Mouse (Mus musculus) ZHBTc4 (cell line): ENCODE results near the gene Cnnm3.

Source experiments
- DNase-seq: peaks from one replicate; pipeline ENCODE4 v3.0.0-alpha.2; 2011; ENCODE audit warnings: low read depth, low spot score

Cnnm3 gene

DNA sequence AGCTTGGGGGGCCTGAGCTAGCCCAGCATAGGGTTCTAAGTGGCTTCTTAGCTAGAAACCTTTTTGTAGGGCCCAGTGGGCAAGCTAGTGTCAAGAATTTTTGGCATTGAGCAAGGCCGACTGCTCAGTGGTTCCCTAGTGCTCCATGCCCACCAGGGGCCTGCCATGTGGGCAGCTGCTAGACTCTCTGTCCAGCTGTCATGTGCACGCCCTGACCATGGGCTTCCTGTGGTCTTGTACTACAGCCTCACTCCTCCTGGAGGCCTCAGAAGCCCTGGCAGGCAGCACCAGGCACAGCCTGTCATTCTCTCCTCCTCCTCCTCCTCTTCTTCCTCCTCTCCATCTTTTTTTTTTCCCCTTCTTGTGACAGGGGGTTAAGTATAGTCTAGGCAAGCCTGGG is 14.4 kb upstream of the Cnnm3 start:
- no peak for DNase-seq

DNA sequence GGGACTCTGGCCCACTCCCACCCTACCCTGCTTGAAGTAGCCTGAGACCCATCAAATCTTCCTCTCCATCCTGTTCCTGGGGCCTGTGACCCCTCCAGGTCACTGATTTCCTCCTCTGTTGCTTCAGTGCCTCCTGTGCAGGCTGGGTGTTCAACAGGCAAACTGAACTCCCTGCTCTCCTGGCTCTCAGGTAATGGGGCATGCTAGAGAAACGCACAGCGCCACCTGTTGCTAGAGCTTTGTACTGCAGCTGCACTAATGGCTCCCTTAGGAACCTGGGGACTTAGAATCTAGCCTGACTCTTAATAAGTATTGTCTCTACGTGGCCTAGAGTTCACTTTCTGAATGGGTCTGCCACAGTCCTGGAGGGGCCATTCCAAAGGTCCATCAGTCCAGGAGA is 10.4 kb upstream of the Cnnm3 start:
- DNase-seq, result peak; percentile 83

- no peak for DNase-seq
Measured at GRCm38 (mm10) chr1:36508238-36508637, 3.4 kb upstream of the Cnnm3 start.

GRCm38 (mm10) chr1:36512089-36512965 is 660 bp downstream of the Cnnm3 start:
- DNase-seq, result peak; percentile 72

DNA sequence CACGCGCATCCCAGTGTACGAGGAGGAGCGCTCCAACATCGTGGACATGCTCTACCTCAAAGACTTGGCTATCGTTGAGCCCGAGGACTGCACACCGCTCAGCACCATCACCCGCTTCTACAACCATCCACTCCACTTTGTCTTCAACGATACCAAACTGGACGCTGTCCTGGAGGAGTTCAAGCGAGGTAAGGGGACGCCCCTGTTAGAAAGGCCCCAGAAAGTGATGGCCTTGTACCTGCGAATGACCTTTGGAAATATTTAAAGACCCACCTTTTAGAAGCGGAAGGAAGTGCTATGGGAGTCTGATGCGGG is 1.3 kb downstream of the Cnnm3 start:
- DNase-seq, result no peak

GRCm38 (mm10) chr1:36513310-36513709 is 1.6 kb downstream of the Cnnm3 start:
- no peak for DNase-seq

GRCm38 (mm10) chr1:36513718-36514117 is 2.1 kb downstream of the Cnnm3 start:
- DNase-seq, result peak; percentile 85

DNA sequence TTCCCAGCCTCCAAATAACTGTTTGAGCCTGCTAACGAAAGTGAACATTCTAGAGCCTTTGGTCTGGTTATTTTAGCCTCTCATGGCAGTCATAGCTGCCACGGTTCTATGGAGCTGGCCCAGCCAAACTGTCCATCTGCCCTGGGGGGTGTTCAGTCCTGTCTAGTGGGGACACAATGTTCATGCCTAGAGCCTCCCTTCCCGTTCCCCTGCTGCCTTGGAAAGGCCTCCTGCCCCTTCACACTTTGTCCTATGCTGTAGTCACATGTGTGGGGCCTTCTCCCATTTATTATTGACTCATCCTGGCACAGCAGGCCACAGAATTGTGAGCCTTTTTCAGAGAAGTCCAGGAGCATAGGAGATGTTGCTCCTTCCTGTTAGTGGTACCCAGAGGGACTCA is 6.6 kb downstream of the Cnnm3 start:
- DNase-seq, result no peak

GRCm38 (mm10) chr1:36519626-36520025 is 8.0 kb downstream of the Cnnm3 start:
- peak; percentile 50 for DNase-seq

- no peak for DNase-seq
Measured at GRCm38 (mm10) chr1:36522210-36522609, 10.5 kb downstream of the Cnnm3 start.

DNA sequence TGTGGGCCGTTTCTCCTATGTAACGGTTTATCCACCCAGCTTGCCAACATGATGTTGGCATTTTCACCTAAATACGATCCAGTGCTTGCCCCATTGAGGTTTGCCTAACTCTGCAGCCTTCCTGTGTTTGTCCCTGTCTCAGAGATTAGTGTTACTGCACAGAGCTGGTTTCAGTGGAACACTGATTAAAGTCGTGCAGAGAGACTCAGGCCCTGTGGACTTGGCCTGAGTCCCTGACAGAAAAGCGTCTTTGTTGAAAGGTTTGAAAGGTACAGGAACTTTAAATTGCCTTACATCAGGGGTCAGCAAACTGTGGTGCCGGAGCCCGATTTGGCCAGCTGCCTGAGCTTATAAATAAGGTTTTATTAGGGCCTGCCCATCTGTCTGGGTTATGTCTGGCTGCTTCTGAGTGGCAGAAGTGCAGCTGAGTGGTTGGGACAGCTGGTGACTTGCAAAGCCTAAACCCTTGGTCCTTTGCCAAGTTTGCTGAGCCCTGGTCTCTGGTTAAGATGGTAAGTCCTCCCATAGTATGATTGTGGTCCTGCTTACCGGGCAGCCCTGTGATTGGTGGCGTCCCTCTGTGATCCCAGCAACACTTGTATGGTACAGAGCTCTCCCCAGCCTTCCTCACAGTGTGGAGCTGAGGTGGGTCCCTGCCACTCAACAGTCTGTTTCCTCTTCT is 11.8 kb downstream of the Cnnm3 start:
- DNase-seq, result no peak

- DNase-seq, result no peak
Measured at GRCm38 (mm10) chr1:36524058-36524457, 12.4 kb downstream of the Cnnm3 start.

DNA sequence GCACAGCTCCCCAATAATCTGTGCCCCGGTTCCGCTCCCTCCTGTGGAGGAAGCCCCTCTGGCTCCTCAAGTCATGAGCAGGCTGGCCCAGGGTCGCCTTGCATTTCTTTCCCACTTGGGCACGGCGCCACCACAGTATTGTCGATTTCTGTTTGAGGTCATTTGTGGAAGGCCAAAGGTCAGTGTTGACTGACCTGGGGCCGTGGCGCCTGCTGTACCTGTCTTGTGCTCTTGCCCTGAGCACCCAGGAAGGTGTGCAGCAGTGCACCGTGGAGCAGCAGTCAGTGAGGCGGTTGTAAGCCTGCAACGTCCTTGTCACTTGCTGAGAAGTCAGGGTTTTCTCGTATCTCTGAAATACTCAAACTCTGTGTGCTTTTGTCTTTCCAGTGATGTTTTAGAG is 14.1 kb downstream of the Cnnm3 start:
- no peak for DNase-seq

GRCm38 (mm10) chr1:36526903-36527302 is 15.2 kb downstream of the Cnnm3 start:
- no peak for DNase-seq

DNA sequence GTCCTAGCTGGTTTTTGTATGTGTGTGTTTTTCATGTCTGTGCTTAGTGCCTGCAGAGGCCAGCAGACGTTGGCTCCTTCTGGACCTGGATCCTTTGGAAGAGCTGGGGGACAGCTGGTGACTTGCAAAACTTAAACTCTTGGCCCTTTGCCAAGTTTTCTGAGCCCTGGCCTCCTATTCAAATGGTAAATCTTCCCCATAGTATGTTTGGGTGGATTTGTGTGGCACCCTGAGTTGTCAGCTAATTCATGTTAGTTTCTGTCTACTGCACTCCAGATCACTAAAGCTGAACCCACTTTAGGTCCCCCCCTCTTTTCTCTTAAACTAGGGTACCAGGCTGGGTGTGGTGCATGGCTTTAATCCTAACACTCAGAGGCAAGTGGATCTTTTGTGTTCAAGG is 16.7 kb downstream of the Cnnm3 start:
- DNase-seq, result peak; percentile 70

GRCm38 (mm10) chr1:36529274-36529673 is 17.6 kb downstream of the Cnnm3 start:
- no peak for DNase-seq

DNA sequence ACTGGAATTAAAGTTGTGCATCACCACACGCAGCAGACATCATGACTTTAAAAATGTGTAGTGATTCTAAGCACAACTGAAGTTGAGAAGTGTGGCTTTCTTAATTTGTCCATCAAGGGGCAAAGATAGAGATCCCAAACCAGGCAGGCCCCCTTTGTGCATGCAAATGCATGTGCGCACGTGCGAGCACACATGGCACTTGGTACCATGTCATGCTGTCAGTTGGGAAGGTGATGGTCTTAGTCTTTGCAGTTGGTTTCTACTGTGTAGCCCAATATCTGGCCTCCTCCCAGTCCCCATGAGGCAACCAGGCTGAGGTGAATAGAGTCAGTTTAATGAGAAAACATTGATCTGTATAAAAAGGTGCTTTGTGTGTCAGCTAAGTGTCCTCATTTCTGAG is 18.2 kb downstream of the Cnnm3 start:
- DNase-seq, result no peak

GRCm38 (mm10) chr1:36530485-36530884 is 18.8 kb downstream of the Cnnm3 start:
- DNase-seq, result no peak

- DNase-seq, result no peak
Measured at GRCm38 (mm10) chr1:36530962-36531361, 19.3 kb downstream of the Cnnm3 start.

- DNase-seq, result no peak
Measured at GRCm38 (mm10) chr1:36531461-36531860, 19.8 kb downstream of the Cnnm3 start.

GRCm38 (mm10) chr1:36533546-36533945 is 21.9 kb downstream of the Cnnm3 start:
- no peak for DNase-seq

DNA sequence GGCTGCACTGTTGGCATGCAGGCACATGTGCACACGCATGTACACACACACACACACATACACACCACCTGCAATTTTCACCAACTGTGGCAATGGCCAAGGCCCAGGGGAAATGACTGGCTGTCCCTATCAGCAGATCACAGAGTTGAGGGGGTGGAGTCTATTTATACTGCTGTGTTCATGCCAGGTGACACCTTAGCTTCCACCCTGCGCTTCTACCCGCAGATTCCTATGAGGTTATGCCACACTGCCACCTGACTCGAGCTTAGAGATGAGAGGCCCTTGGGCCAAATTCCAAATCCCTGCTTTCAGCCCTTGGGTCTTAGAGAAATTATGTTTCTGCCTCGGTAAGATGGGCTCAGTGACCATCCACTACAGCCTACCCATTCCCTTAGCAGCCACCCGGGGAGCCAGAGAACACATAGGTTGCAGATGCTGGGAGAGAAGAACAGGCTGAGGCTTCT is 23.0 kb downstream of the Cnnm3 start:
- no peak for DNase-seq
